Mouse (Mus musculus): ENCODE measurements around the gene Amotl2. TPM values are rescaled to one million over a fixed set of nuclear protein-coding genes. Genes with fewer than 3 reads are reported as not detected.

Amotl2 gene
- polyA plus RNA-seq (2012; rRNA removed), result 10.7 and 10.9 TPM in 2 replicates

DNA sequence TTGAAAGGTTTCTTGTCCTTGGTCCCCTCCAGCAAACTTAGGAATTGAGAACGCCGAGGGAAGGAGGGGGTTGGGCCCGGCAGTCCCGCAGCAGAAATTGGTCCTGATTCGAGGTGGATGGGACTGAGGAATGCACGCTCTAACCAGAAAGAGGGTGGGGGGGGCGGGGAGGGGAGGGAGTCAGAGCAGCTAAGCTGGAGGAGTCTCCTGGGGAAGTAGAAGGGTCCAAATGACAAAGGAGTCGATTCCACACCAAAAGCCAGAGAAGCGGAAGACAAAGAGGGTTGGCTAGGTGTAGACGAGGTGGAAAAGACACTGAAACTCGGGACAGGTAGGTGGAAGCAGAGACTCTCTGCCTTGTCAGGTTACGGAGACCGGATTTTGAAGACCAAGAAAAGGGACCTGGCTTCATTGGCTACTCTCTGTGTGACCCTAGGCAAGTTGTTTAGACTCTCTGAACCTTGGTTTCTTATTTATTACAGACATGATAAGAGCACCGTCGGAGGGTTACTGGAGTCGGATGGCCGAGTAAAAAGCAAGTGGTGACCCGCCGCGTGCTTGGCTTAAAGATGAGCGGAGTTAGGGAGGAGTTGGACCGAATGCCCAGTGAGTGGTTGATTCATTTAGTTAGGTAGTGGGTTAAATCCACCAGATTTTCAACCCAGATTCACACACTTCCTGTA, at the start of gene Amotl2:
Gene Amotl2, plus strand, starts transcription at position 192 of the 683 bp plus-strand sequence.
- peak within 1 kb of the TSS; percentile 50; the same call in 1 of the 2 replicates for H3K4me3 ChIP-seq (ENCODE audit: extremely low read depth, insufficient read depth, insufficient read length)
- H3K4me1 ChIP-seq (ENCODE audit: control insufficient read depth, insufficient read depth, insufficient read length), result no peaks in the 10 kb centered on the region
- peaks cover 4% of the 10 kb centered on the region; the same call in 1 of the 2 replicates for H3K27me3 ChIP-seq (ENCODE audit: control insufficient read depth, insufficient read depth, low read length)
- 21% methylated on average over 22 of the region's 22 CpGs for WGBS
- peak within 1 kb of the TSS; percentile 67 for H3K27ac ChIP-seq (ENCODE audit: insufficient read depth, low read length)
- H3K36me3 ChIP-seq (ENCODE audit: control insufficient read depth, insufficient read depth, low read length), result no peaks in the 10 kb centered on the region
- DNase-seq (ENCODE audit: low read depth in 1 of 2, low spot score in 2 of 2), result no peak
- TF ChIP-seq POLR2A (IDR thresholded peaks at IDR 0.05; ENCODE audit: low read depth, low read length) (no peak), CTCF (IDR thresholded peaks at IDR 0.05; ENCODE audit: extremely low read depth, insufficient read depth, insufficient read length, insufficient replicate concordance) (no peak)

DNA sequence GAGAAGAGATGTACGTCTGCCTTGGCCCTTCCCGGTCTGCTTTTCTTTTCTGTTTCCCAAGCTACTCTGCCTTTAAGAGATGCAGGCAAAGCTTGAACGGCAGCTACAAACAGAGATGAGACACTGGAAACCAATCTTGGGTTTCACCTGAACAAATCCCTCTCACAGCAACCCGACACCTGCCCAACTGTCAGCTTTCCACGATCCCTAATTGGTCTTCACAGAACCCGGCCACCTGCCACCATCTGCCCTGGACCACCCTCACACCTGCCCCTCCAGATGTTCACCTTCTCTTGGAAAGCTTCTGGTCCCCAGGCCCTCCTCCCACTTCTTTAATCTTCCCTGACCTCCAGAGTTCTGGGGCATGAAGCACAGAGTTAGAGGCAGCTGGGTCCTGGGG, 48.4 kb upstream of the Amotl2 start:
- no peaks in the 10 kb centered on the region for H3K4me1 ChIP-seq (ENCODE audit: control insufficient read depth, insufficient read depth, insufficient read length)
- no peaks in the 10 kb centered on the region for H3K27me3 ChIP-seq (ENCODE audit: control insufficient read depth, insufficient read depth, low read length)
- TF ChIP-seq POLR2A (IDR thresholded peaks at IDR 0.05; ENCODE audit: low read depth, low read length) (no peak), CTCF (IDR thresholded peaks at IDR 0.05; ENCODE audit: extremely low read depth, insufficient read depth, insufficient read length, insufficient replicate concordance) (no peak)

DNA sequence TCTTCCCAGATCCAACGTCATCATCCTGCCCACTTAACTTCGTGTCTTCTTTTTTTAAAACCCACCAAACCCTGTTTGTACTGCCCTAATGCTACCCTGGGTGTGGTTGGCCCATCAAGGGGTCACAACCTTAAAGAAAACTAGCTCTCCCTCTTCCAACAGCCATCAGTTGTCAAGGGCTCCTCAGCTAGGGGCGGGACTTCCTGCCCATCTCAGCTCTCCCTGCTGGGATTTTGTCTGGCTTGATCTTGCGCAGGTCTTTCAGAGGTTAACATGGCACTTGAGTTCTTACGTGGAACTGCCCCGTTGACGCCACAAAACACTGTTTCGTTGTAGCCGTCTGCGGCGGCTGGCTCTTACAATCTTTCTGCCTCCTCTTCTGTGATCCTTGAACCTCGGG, 47.6 kb upstream of the Amotl2 start:
- Histone ChIP-seq H3K27me3 (ENCODE audit: control insufficient read depth, insufficient read depth, low read length) (no peaks in the 10 kb centered on the region), H3K36me3 (ENCODE audit: control insufficient read depth, insufficient read depth, low read length) (no peaks in the 10 kb centered on the region)

More for the DNA sequence above, 48.4 kb upstream of the Amotl2 start:
- no peaks in the 10 kb centered on the region for H3K36me3 ChIP-seq (ENCODE audit: control insufficient read depth, insufficient read depth, low read length)
- H3K4me3 ChIP-seq (ENCODE audit: extremely low read depth, insufficient read depth, insufficient read length), result no peak overlapping the region
- 82% methylated on average over 6 of the region's 6 CpGs for WGBS
- no peak overlapping the region for H3K27ac ChIP-seq (ENCODE audit: insufficient read depth, low read length)
- DNase-seq (ENCODE audit: low read depth in 1 of 2, low spot score in 2 of 2), result no peak

DNA sequence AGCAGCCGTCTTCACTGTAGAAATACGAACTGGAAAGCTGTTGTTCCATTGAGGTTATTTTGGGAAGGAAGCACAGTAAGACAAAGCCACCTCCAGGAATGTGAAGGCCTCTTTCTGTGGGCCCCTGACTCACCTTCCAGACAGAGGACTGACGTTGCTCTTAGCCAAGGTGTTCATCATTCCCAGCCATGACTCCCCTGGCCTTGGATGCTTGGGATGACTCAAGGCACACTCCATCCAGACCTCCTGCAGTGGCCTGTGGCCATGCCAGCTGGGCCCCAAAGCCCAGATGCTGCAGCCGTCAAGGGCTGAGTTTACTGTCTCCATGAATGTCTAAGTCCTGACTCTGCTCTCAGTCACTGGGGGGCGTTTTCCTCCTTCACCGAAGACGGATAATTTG, 43.1 kb upstream of the Amotl2 start:
- DNase-seq (ENCODE audit: low read depth in 1 of 2, low spot score in 2 of 2), result no peak
- TF ChIP-seq CTCF (IDR thresholded peaks at IDR 0.05; ENCODE audit: extremely low read depth, insufficient read depth, insufficient read length, insufficient replicate concordance) (no peak), POLR2A (IDR thresholded peaks at IDR 0.05; ENCODE audit: low read depth, low read length) (no peak)
- H3K27ac ChIP-seq (ENCODE audit: insufficient read depth, low read length), result no peak overlapping the region
- H3K27me3 ChIP-seq (ENCODE audit: control insufficient read depth, insufficient read depth, low read length), result no peaks in the 10 kb centered on the region
- H3K4me1 ChIP-seq (ENCODE audit: control insufficient read depth, insufficient read depth, insufficient read length), result no peaks in the 10 kb centered on the region
- no peak overlapping the region for H3K4me3 ChIP-seq (ENCODE audit: extremely low read depth, insufficient read depth, insufficient read length)
- WGBS, result 89% methylated on average over 7 of the region's 7 CpGs
- H3K36me3 ChIP-seq (ENCODE audit: control insufficient read depth, insufficient read depth, low read length), result no peaks in the 10 kb centered on the region

More for the DNA sequence above, 47.6 kb upstream of the Amotl2 start:
- no peak overlapping the region for H3K27ac ChIP-seq (ENCODE audit: insufficient read depth, low read length)
- TF ChIP-seq CTCF (IDR thresholded peaks at IDR 0.05; ENCODE audit: extremely low read depth, insufficient read depth, insufficient read length, insufficient replicate concordance) (no peak), POLR2A (IDR thresholded peaks at IDR 0.05; ENCODE audit: low read depth, low read length) (no peak)
- WGBS, result 89% methylated on average over 12 of the region's 12 CpGs
- no peaks in the 10 kb centered on the region for H3K4me1 ChIP-seq (ENCODE audit: control insufficient read depth, insufficient read depth, insufficient read length)
- H3K4me3 ChIP-seq (ENCODE audit: extremely low read depth, insufficient read depth, insufficient read length), result no peak overlapping the region
- DNase-seq (ENCODE audit: low read depth in 1 of 2, low spot score in 2 of 2), result no peak

DNA sequence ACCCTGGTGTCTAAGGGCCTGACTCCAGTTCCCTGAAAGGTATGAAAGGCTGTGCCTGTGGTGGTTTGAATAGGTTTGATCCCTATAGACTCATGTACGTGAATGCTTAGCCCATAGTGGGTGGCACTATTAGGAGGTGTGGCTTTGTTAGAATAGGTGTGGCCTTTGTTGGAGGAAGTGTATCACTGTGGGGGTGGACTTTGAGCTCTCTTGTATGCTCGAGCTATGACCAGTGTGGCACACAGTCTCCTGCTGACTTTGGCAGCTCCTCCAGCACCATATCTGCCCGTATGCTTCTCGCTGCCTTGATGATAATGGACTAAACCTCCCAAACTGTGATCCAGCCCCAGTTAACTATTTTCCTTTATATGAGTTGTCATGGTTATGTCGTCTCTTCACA, 40.5 kb upstream of the Amotl2 start:
- WGBS, result 82% methylated on average over 5 of the region's 5 CpGs
- Histone ChIP-seq H3K4me3 (ENCODE audit: extremely low read depth, insufficient read depth, insufficient read length) (no peak overlapping the region), H3K36me3 (ENCODE audit: control insufficient read depth, insufficient read depth, low read length) (no peaks in the 10 kb centered on the region), H3K4me1 (ENCODE audit: control insufficient read depth, insufficient read depth, insufficient read length) (no peaks in the 10 kb centered on the region), H3K27me3 (ENCODE audit: control insufficient read depth, insufficient read depth, low read length) (no peaks in the 10 kb centered on the region), H3K27ac (ENCODE audit: insufficient read depth, low read length) (no peak overlapping the region)
- TF ChIP-seq CTCF (IDR thresholded peaks at IDR 0.05; ENCODE audit: extremely low read depth, insufficient read depth, insufficient read length, insufficient replicate concordance) (no peak), POLR2A (IDR thresholded peaks at IDR 0.05; ENCODE audit: low read depth, low read length) (no peak)
- no peak for DNase-seq (ENCODE audit: low read depth in 1 of 2, low spot score in 2 of 2)

DNA sequence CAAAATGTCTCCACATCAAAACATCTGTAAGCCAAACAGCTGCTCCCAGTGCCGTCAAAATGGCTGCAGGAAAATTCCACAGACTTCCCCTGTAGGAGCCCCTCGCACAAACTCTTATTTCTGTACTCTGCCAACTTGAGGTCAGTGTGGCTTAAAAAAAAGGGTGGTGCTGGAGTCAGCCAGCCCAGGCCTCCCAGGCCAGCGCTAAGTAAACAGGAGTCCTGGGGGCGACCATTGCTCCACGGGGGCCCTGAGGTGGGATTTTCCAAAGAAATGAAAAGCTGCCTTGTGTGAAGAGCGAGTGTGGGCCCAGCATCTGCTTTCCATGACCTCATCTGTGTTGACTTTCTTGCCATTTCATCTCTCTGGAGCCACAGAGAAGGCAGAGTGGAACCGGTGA, 35.0 kb upstream of the Amotl2 start:
- Histone ChIP-seq H3K27me3 (ENCODE audit: control insufficient read depth, insufficient read depth, low read length) (no peaks in the 10 kb centered on the region), H3K4me1 (ENCODE audit: control insufficient read depth, insufficient read depth, insufficient read length) (no peaks in the 10 kb centered on the region), H3K4me3 (ENCODE audit: extremely low read depth, insufficient read depth, insufficient read length) (no peak overlapping the region), H3K27ac (ENCODE audit: insufficient read depth, low read length) (no peak overlapping the region), H3K36me3 (ENCODE audit: control insufficient read depth, insufficient read depth, low read length) (no peaks in the 10 kb centered on the region)
- WGBS, result 77% methylated on average over 7 of the region's 7 CpGs
- no peak for DNase-seq (ENCODE audit: low read depth in 1 of 2, low spot score in 2 of 2)
- no peak for TF ChIP-seq CTCF (IDR thresholded peaks at IDR 0.05; ENCODE audit: extremely low read depth, insufficient read depth, insufficient read length, insufficient replicate concordance)
- no peak for TF ChIP-seq POLR2A (IDR thresholded peaks at IDR 0.05; ENCODE audit: low read depth, low read length)

DNA sequence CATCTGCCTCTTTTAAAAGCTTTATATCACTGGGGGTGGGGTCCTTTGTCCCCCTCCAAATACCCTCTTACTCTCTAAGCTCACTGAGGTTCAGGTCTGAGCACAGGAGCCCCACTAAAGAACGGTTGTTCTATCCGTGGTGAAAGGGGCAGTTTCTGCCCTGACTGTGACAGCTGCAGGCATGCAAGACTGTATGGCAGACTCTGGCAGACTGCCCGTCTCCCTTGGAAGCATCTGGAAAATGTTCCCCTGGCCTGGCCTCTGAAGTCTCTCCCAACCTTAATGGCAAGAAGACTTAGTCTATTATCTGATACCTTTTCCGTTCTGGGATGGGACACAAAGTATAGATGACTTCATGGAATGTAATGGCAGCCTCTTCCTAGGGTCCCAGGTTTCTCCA, 28.5 kb upstream of the Amotl2 start:
- Histone ChIP-seq H3K4me3 (ENCODE audit: extremely low read depth, insufficient read depth, insufficient read length) (no peak overlapping the region), H3K4me1 (ENCODE audit: control insufficient read depth, insufficient read depth, insufficient read length) (no peaks in the 10 kb centered on the region), H3K27ac (ENCODE audit: insufficient read depth, low read length) (no peak overlapping the region), H3K36me3 (ENCODE audit: control insufficient read depth, insufficient read depth, low read length) (no peaks in the 10 kb centered on the region), H3K27me3 (ENCODE audit: control insufficient read depth, insufficient read depth, low read length) (peaks cover 6% of the 10 kb centered on the region; the same call in 1 of the 2 replicates)
- TF ChIP-seq CTCF (IDR thresholded peaks at IDR 0.05; ENCODE audit: extremely low read depth, insufficient read depth, insufficient read length, insufficient replicate concordance) (no peak), POLR2A (IDR thresholded peaks at IDR 0.05; ENCODE audit: low read depth, low read length) (no peak)
- WGBS, result 66% methylated on average over 4 of the region's 4 CpGs
- DNase-seq (ENCODE audit: low read depth in 1 of 2, low spot score in 2 of 2), result no peak

All from spleen, adult 2 months (tissue).